Mouse (Mus musculus): ENCODE data around the gene Rab22a.
"Not testable (repeated sequence)": the region's sequence is repeated elsewhere in the genome, so short reads cannot be mapped to it uniquely, and the experiment has no call there.

The Rab22a gene

GRCm38 (mm10) chr2:173659057-173659925, at the start of gene Rab22a:
Gene Rab22a (plus strand): TSS chr2:173659760.
- in situ Hi-C loops (cut with MboI; ENCODE audit: low pct_unique_long_range_greater_than_20kb in 1 of 2, low sequenced_read_pairs in 2 of 2, unreplicated experiment in 1 of 2), result no loop called here

DNA sequence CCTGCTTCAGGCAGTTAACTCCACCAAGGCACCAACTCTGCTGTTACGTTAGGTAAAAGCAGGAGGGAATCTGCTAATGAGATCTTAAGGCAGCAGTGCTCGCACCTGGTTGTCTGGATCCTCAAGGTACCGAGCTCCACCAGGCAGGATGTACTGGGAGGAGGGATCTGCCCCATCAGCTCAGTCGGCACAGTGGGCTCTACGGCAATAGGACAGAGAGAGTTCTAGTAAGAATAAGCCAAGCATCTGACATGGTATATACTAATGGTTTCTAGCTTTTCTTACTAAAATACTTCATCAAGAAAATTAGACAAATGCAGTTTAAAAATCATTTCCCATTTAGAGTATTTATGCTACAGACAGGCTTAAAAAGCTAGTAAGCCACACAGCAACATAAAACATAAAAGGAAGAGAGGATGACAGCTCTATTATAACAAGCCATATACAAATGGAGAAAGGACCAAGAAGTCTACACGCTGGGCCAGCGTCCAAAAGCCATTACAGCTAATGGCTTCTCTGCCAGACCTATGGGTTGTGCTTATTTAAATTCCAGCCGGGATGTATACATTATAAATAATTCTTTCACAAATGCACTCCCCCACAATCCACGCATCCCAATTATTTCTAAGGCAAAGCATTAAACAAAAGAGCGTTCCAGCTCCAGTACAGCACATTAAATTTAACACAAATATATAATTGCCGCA, 44.0 kb upstream of the Rab22a start:
- in situ Hi-C loops (cut with MboI; ENCODE audit: low pct_unique_long_range_greater_than_20kb in 1 of 2, low sequenced_read_pairs in 2 of 2, unreplicated experiment in 1 of 2), result no loop called here

- in situ Hi-C loops (cut with MboI; ENCODE audit: low pct_unique_long_range_greater_than_20kb in 1 of 2, low sequenced_read_pairs in 2 of 2, unreplicated experiment in 1 of 2), result no loop called here
These were observed 43.4 kb upstream of the Rab22a start for GRCm38 (mm10) chr2:173616156-173616555.

- in situ Hi-C loops (cut with MboI; ENCODE audit: low pct_unique_long_range_greater_than_20kb in 1 of 2, low sequenced_read_pairs in 2 of 2, unreplicated experiment in 1 of 2), result no loop called here
These were observed 40.4 kb upstream of the Rab22a start for GRCm38 (mm10) chr2:173619132-173619531.

DNA sequence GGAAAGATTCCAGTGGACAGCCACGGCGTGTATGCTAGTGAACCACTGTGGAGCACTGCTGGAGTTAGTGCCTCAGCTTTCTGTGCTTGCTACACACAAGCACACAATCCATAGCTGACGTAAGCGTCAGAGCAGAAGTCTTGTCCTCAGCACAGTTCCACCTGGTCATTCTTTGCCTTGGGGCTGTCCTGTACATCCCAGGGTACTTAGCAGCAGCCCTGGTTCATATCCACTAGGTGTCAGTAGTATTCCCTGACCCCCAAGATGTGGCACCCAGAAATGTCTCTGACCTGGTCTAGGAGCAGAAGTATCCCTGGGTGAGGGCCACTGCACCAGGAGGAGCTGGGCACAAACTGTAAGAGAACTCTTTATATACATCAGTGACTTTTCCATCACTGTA, 38.9 kb upstream of the Rab22a start:
- in situ Hi-C loops (cut with MboI; ENCODE audit: low pct_unique_long_range_greater_than_20kb in 1 of 2, low sequenced_read_pairs in 2 of 2, unreplicated experiment in 1 of 2), result no loop called here

DNA sequence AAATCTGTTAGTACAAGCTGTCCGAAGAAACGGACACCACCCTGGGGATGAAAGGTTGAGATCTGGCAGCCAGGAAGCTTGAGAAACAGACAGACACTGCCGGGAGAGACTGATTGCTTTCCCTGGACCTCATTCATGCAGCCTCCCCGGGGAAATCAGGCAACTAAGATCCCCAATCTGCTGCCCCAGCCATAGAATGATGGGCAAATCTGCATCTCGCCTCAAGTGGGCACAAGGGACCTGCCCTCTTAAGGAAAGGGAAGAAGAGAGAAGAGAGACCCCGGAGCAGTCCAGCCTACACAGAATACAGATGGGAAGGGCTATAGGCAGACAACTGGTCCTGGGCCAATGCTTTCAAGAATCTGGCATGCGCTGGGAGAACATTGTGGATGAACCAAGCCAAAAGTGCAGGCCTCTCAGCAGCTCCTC, 37.4 kb upstream of the Rab22a start:
- in situ Hi-C loops (cut with MboI; ENCODE audit: low pct_unique_long_range_greater_than_20kb in 1 of 2, low sequenced_read_pairs in 2 of 2, unreplicated experiment in 1 of 2), result no loop called here

DNA sequence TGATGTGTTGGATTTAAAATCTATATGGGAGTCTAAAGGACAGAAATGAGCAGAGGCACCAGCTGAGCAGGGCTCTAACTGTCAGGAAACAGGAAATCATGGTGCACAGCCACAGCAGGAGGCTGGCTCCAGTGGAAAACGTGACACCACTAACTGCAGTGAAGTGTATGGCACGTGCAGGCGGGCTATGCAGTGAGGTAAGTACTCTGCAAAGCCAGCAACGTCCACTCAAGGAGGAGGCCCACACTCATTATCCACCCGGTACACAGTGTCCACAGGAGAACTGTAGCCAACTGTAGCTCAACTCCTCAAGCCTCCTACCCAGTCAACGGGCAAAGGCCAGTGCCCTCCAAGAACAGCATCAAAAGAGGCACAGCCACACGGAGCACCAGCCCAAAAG, 34.9 kb upstream of the Rab22a start:
- in situ Hi-C loops (cut with MboI; ENCODE audit: low pct_unique_long_range_greater_than_20kb in 1 of 2, low sequenced_read_pairs in 2 of 2, unreplicated experiment in 1 of 2), result no loop called here

- in situ Hi-C loops (cut with MboI; ENCODE audit: low pct_unique_long_range_greater_than_20kb in 1 of 2, low sequenced_read_pairs in 2 of 2, unreplicated experiment in 1 of 2), result no loop called here
These were observed 33.8 kb upstream of the Rab22a start for GRCm38 (mm10) chr2:173625786-173626185.

DNA sequence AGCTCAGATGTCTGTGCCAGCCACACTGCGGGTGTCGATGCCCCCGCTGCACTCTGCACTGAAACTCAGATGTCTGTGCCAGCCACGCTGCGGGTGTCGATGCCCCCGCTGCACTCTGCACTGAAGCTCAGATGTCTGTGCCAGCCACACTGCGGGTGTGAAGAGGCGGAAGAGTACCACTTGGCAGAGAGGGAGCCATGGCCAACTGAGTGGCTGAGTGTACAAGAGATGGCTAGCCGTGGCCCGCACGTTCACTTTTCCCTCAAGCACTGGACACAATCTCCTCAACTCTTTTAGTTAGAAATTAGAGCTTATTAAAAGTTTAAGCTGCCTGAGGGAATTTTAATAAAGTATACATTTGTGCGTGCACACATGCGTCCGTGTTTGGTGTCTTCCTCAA, 25.5 kb upstream of the Rab22a start:
- in situ Hi-C loops (cut with MboI; ENCODE audit: low pct_unique_long_range_greater_than_20kb in 1 of 2, low sequenced_read_pairs in 2 of 2, unreplicated experiment in 1 of 2), result not testable (repeated sequence)

DNA sequence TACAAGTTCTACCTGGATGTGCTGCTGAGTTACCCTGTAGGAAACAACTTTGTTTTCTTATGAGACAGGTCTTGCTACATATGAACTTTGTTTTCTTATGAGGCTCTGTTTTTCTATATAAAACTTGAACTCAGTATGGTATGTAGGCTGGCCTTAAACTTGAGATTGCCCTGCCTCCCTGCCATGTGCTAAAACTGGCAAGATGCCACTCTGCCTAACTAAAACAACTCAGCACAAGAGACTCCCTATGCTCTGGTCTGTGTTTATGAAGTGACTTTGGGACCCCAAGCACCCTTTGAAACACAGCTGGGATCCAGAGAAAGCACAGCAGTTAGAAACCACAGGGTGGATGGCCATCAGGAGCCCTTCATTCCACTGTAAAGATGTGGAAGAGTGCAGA, 18.2 kb upstream of the Rab22a start:
- in situ Hi-C loops (cut with MboI; ENCODE audit: low pct_unique_long_range_greater_than_20kb in 1 of 2, low sequenced_read_pairs in 2 of 2, unreplicated experiment in 1 of 2), result no loop called here

DNA sequence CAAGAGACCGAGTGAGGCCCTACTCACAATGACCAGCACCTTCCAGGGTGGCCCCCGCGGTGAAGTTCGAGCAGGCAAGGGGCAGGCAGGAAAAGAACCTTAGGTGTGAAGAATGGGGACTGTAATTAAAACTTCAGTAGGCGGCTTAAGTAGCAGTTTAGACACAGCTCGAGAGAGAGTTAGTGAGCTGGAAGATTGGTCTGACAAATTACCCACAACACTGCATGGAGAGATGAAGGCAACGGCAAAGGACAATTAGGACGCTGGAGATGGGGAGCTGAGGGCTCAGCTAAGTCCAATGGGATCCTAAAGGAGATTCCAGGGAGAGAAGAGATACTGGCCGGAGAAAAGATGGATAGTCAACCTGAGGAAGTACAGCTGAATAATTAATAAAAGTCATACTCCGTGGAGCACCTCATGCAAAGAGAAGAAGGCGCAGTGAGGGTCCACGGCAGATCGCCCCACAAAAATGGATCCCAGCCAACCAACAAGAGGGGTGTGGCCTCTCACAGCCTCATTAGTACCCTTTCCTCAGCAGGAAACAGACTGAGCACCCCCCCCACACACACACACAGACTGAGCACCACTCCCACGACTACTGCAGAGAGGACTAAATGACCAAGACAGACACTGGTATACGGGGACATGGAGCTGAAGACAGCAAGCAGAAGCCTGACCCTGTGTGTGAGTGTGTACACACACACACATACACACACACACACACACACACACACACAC, 17.1 kb upstream of the Rab22a start:
- in situ Hi-C loops (cut with MboI; ENCODE audit: low pct_unique_long_range_greater_than_20kb in 1 of 2, low sequenced_read_pairs in 2 of 2, unreplicated experiment in 1 of 2), result no loop called here

DNA sequence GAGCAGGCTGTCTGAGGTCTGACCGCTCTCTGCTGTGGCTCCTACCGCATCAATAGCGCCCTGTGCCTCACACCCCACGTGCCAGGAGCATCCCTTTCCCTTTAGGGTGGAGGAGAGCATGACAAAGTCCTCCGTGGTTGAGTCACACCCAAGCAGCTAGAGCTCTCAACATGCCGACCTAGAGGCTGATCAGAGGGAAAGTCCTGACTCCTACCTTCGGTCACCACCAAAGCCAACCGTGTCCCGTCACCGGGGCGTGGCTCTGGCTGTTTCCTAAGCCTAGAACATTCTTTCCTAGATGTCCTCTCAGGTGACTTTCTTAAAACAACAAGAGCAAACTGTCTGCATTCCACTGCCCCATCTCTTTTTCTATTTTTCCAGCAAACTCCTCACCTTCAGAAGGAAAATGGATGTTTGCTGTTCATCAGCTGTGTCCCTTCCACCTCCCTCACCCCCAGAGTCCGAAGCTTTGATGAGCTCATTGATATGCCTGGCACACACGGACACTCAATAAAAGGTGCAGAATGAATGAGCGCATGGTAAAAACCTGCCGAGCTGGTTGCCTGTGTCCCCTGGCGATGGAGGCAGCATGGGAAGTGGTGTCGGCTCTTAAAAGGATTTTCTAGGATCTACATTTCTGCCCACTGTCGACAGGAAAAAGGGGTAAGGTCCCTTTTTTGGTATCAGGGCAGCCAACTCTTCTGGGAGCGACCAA, 12.2 kb upstream of the Rab22a start:
- in situ Hi-C loops (cut with MboI; ENCODE audit: low pct_unique_long_range_greater_than_20kb in 1 of 2, low sequenced_read_pairs in 2 of 2, unreplicated experiment in 1 of 2), result no loop called here

- in situ Hi-C loops (cut with MboI; ENCODE audit: low pct_unique_long_range_greater_than_20kb in 1 of 2, low sequenced_read_pairs in 2 of 2, unreplicated experiment in 1 of 2), result no loop called here
These were observed 9.8 kb upstream of the Rab22a start for GRCm38 (mm10) chr2:173649762-173650161.

- in situ Hi-C loops (cut with MboI; ENCODE audit: low pct_unique_long_range_greater_than_20kb in 1 of 2, low sequenced_read_pairs in 2 of 2, unreplicated experiment in 1 of 2), result no loop called here
These were observed 6.0 kb upstream of the Rab22a start for GRCm38 (mm10) chr2:173653526-173653925.

GRCm38 (mm10) chr2:173657736-173658135, 1.8 kb upstream of the Rab22a start:
- in situ Hi-C loops (cut with MboI; ENCODE audit: low pct_unique_long_range_greater_than_20kb in 1 of 2, low sequenced_read_pairs in 2 of 2, unreplicated experiment in 1 of 2), result no loop called here

- in situ Hi-C loops (cut with MboI; ENCODE audit: low pct_unique_long_range_greater_than_20kb in 1 of 2, low sequenced_read_pairs in 2 of 2, unreplicated experiment in 1 of 2), result no loop called here
These were observed 1.0 kb upstream of the Rab22a start for GRCm38 (mm10) chr2:173658517-173658916.

GRCm38 (mm10) chr2:173659926-173660684, 545 bp downstream of the Rab22a start:
- in situ Hi-C loops (cut with MboI; ENCODE audit: low pct_unique_long_range_greater_than_20kb in 1 of 2, low sequenced_read_pairs in 2 of 2, unreplicated experiment in 1 of 2), result no loop called here

Data from mouse embryonic stem cell (cell line).